Mouse (Mus musculus) hindbrain, embryonic 16.5 days (tissue): Measurements from ENCODE around the gene Ippk. TPM values are rescaled to one million over a fixed set of nuclear protein-coding genes. Genes with fewer than 3 reads are reported as not detected.

Experiments
- ATAC-seq: fragments of 200-750 bp; cut with Nextera tagmentation; 2 replicates; pipeline ENCODE4 v1.8.0; 2017; ENCODE audit warnings: moderate TSS enrichment, moderate library complexity
- H3K27ac ChIP-seq: fragments of 300-500 bp; sonication (generic); 2 replicates; pipeline ENCODE4 v1.5.1; 2014; ENCODE audit warnings: low read depth, mild to moderate bottlenecking, control low read depth, low read length, moderate library complexity
- H3K27me3 ChIP-seq: fragments of 300-500 bp; sonication (generic); replicated peaks from 2 replicates; pipeline ENCODE4 v1.6.1; 2014; ENCODE audit warnings: low read length; ENCODE audit not compliant: control insufficient read depth, insufficient read depth
- H3K36me3 ChIP-seq: fragments of 300-500 bp; sonication (generic); 2 replicates; pipeline ENCODE4 v1.6.1; 2014; ENCODE audit warnings: mild to moderate bottlenecking, low read length, moderate library complexity, mixed read lengths; ENCODE audit not compliant: control insufficient read depth, insufficient read depth
- H3K4me1 ChIP-seq: fragments of 300-500 bp; sonication (generic); 2 replicates; pipeline ENCODE4 v1.6.1; 2014; ENCODE audit warnings: low read depth, low read length; ENCODE audit not compliant: control insufficient read depth, insufficient read depth
- H3K4me2 ChIP-seq: fragments of 300-500 bp; sonication (generic); 2 replicates; pipeline ENCODE4 v1.6.1; 2014; ENCODE audit warnings: mild to moderate bottlenecking, low read length, control low read depth, moderate library complexity
- H3K4me3 ChIP-seq: fragments of 300-500 bp; sonication (generic); 2 replicates; pipeline ENCODE4 v1.5.1; 2014; ENCODE audit warnings: mild to moderate bottlenecking, low read length, control low read depth, moderate library complexity
- H3K9ac ChIP-seq: fragments of 300-500 bp; sonication (generic); 2 replicates; pipeline ENCODE4 v1.6.1; 2014; ENCODE audit warnings: low read depth, mild to moderate bottlenecking, control low read depth, low read length, moderate library complexity
- H3K9me3 ChIP-seq: fragments of 300-500 bp; sonication (generic); 2 replicates; pipeline ENCODE4 v1.6.1; 2014; ENCODE audit warnings: mild to moderate bottlenecking, low read length, moderate library complexity; ENCODE audit not compliant: control insufficient read depth
- WGBS: fragments of 180-500 bp; shearing (Covaris S2); extraction: QIAGEN DNeasy Blood & Tissue Kit; methylation state at CpG from one replicate; pipeline ENCODE4 v1.1.7; 2014; 5-methylcytosine and 5-hydroxymethylcytosine counted together
- polyA plus RNA-seq: library from polyadenylated mRNA; unstranded; fragments of >200 nt; fragmentation: Nextera tagmentation; extraction: Ambion mirVana; gene quantifications from 2 replicates; pipeline ENCODE4 v1.2.1, GENCODE M21; 2015

Ippk gene
- polyA plus RNA-seq, 1 experiment from 2014 or later: 13.6 TPM

DNA sequence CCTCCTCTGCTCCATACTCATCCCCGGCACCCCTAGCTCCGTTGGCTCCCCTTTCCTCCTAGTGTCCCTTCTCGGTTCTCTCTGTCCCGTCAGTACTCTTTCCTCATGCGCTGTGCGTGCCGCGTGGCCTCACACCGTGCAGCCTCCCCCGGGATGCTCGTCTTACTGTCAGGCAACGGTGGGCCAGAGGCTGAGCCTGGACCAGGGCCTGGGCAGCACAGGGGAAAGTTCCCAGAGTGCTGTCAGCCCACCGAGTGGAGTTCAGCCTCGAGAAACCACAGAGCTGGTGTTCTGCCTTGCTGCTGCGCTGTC, 513 bp downstream of the Ippk start:
- H3K4me2 ChIP-seq: peak overlapping the region; percentile 97
- peak overlapping the region; percentile 81 for H3K9ac ChIP-seq
- no peak for ATAC-seq
- H3K27me3 ChIP-seq: no peaks in the 10 kb centered on the region
- no peaks in the 10 kb centered on the region for H3K9me3 ChIP-seq
- H3K27ac ChIP-seq: peak overlapping the region; percentile 70
- H3K36me3 ChIP-seq: no peaks in the 10 kb centered on the region
- peak overlapping the region; percentile 76 for H3K4me3 ChIP-seq
- WGBS: under 1% methylated on average over 15 of the region's 15 CpGs
- peaks cover 18% of the 10 kb centered on the region for H3K4me1 ChIP-seq

DNA sequence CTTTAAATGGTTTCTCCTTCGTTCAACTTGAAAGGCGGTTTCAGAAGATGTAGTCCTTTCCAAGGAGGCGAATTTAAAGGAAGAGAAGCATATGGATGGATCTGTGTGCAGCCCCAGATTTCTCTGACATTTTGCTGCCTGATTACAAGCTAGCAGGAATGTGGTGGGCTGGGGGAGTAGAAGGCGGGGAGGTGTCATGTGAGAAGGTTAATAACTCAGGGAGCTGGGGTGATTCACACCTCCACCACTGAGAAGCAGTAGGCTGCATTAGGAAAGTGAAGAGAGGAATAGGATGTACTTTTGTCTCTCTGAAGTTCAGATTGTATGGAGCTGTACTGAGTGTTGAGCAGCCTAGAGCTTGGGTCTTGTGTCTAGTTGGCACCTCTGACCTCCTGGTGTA, 910 bp downstream of the Ippk start:
- H3K9me3 ChIP-seq: no peaks in the 10 kb centered on the region
- WGBS: 35% methylated on average over 4 of the region's 4 CpGs
- H3K4me3 ChIP-seq: peak overlapping the region; percentile 76
- H3K9ac ChIP-seq: peak overlapping the region; percentile 81
- peaks cover 18% of the 10 kb centered on the region for H3K4me1 ChIP-seq
- H3K36me3 ChIP-seq: no peaks in the 10 kb centered on the region
- H3K27ac ChIP-seq: no peak overlapping the region
- H3K27me3 ChIP-seq: no peaks in the 10 kb centered on the region
- peak overlapping the region; percentile 97 for H3K4me2 ChIP-seq
- ATAC-seq: no peak

DNA sequence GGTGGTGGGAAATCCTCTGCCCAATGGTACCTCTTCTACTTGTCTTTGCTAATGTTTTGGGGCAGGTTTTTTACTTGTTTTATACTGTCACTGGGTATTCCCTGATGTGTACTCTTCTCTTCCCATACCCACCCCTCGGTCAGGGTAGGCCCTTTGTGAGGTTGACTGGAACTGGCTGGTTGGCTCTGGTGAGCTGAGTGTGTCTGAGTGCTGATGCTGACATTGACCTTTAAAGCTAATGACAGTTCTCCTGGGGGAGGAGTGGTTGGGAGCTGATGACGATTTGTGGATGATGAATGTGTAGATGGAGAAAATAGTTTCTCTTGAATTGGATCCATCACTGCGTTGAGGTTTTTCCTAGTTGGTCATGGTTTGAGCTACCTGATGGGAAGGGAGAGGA, 5.7 kb downstream of the Ippk start:
- H3K27ac ChIP-seq: no peak overlapping the region
- no peaks in the 10 kb centered on the region for H3K27me3 ChIP-seq
- no peak overlapping the region for H3K4me2 ChIP-seq
- no peak overlapping the region for H3K4me3 ChIP-seq
- peaks cover 17% of the 10 kb centered on the region for H3K4me1 ChIP-seq
- no peak overlapping the region for H3K9ac ChIP-seq
- WGBS: 92% methylated on average over 3 of the region's 3 CpGs
- ATAC-seq: no peak
- no peaks in the 10 kb centered on the region for H3K9me3 ChIP-seq
- no peaks in the 10 kb centered on the region for H3K36me3 ChIP-seq

DNA sequence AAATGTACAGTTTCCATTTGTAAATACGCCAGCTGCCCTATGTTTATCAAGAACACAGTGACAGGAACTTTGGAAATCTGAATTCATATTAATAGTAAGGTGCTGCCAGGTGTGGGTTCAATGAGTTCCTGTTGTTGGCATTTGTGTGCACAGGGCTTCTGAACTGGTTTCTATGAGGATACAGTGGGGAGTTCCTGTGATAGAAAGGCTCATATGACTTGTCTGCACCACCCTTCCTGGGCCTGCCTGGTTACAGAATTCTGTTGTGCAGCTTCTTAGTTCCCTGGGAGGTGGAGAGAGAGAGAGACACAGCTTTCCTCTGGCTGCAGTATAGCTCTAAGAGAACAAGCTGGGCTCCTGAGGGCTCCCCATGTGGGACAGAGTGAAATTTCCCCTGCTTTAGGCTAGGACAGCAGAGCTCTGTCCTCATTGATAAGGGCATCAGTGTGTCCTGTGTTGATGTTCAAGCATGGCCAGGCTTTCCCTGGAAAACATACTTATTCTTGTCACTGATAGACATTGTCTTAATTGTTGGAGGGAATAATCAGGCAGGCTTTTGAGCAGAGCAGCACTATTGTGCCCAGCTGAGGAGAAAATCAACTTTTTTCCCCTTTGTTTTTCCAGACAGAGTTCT, 7.1 kb downstream of the Ippk start:
- no peaks in the 10 kb centered on the region for H3K9me3 ChIP-seq
- no peak overlapping the region for H3K4me3 ChIP-seq
- no peak overlapping the region for H3K27ac ChIP-seq
- H3K4me1 ChIP-seq: peaks cover 3% of the 10 kb centered on the region; the same call in 1 of the 2 replicates
- no peaks in the 10 kb centered on the region for H3K27me3 ChIP-seq
- 95% methylated on average over 1 of the region's 1 CpGs for WGBS
- no peak overlapping the region for H3K9ac ChIP-seq
- ATAC-seq: no peak
- H3K4me2 ChIP-seq: no peak overlapping the region
- H3K36me3 ChIP-seq: peaks cover 5% of the 10 kb centered on the region; the same call in 1 of the 2 replicates

DNA sequence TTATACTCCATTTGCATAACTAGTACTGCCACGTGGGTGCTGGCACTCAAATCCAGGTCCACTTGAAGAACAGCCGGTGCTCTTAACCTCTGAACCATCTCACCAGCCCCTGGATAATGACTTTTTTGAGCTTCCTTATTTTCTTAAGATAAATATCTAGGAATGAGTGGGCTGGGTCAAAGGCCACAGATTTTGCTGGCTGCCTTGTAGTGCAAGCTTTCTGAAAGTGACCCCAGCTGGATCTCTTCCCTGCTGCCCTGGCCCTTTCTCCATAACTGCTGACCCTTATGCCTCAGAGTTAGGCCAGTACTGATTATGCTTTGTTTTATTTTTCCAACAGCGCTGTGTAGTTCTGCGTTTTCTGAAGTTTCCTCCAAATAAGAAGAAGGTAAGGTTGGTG, 9.5 kb downstream of the Ippk start:
- H3K27me3 ChIP-seq: no peaks in the 10 kb centered on the region
- 77% methylated on average over 4 of the region's 4 CpGs for WGBS
- H3K4me3 ChIP-seq: no peak overlapping the region
- no peak overlapping the region for H3K9ac ChIP-seq
- H3K4me1 ChIP-seq: no peaks in the 10 kb centered on the region; the same call in 1 of the 2 replicates
- peaks cover 13% of the 10 kb centered on the region for H3K36me3 ChIP-seq
- no peak overlapping the region for H3K27ac ChIP-seq
- no peak overlapping the region for H3K4me2 ChIP-seq
- no peaks in the 10 kb centered on the region for H3K9me3 ChIP-seq
- ATAC-seq: no peak

DNA sequence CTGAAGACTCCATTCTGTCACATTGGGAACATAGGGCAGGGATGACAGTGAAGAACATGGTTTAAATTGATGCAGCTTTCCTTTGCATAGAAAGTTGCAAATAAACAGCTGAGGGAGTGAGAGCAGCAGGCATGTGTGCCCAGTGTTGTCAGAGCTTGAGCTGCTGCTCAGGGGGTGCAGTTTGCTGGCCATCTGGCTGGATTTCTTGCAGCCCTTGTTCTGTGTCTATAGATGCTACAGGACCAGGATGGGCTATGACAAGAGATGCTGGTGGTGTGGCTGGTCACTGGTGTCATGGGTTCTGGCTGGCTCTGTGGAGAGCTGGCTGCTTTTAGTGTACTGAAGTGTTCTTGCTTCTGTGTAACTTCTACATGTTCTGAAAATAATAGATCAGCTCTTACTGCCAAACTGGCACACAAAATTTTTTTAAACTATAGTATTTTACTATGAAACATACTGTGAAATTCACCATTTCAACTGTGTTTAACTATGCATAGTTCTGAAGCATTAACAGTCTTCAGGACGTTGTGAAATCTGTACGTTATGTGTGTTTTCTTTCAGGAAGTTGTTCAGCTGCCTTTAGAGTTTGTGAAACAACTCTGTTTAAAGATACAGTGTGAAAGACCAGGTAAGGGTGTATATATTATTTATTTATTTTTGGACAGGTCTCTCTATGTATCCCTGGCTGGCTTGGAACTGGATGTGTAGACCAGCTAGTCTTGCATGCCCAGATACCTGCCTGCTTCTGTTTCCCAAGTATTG, 12.4 kb downstream of the Ippk start:
- H3K9me3 ChIP-seq: no peaks in the 10 kb centered on the region
- H3K27me3 ChIP-seq: no peaks in the 10 kb centered on the region
- ATAC-seq: no peak
- no peaks in the 10 kb centered on the region; the same call in 1 of the 2 replicates for H3K4me1 ChIP-seq
- H3K9ac ChIP-seq: no peak overlapping the region
- peaks cover 27% of the 10 kb centered on the region for H3K36me3 ChIP-seq
- H3K4me2 ChIP-seq: no peak overlapping the region
- no peak overlapping the region for H3K4me3 ChIP-seq
- 95% methylated on average over 2 of the region's 2 CpGs for WGBS
- H3K27ac ChIP-seq: no peak overlapping the region

DNA sequence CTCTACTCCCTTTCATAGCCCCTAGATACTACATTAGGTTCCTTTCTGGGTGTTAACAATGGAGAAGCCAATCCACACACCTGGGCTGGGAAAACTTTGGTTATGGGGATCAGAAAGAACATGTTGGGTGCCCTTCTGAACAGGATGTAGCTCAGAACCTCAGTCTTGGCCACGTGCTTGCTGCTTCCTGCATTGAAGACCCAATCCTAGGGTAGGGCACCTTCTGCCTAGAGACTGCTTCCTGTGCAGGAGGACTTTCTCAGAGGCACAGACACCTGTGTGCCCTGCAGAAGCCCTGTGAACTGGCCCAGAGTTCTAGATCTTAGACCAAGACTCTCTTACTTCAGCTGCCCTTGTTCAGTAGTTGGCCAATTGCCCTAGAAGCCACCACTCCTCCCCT, 14.7 kb downstream of the Ippk start:
- H3K9ac ChIP-seq: no peak overlapping the region
- H3K9me3 ChIP-seq: no peaks in the 10 kb centered on the region
- no peaks in the 10 kb centered on the region; the same call in 1 of the 2 replicates for H3K4me1 ChIP-seq
- no peak overlapping the region for H3K27ac ChIP-seq
- H3K36me3 ChIP-seq: peaks cover 29% of the 10 kb centered on the region
- H3K4me3 ChIP-seq: no peak overlapping the region
- ATAC-seq: no peak
- H3K4me2 ChIP-seq: no peak overlapping the region
- 100% methylated on average over 1 of the region's 1 CpGs for WGBS
- H3K27me3 ChIP-seq: no peaks in the 10 kb centered on the region

DNA sequence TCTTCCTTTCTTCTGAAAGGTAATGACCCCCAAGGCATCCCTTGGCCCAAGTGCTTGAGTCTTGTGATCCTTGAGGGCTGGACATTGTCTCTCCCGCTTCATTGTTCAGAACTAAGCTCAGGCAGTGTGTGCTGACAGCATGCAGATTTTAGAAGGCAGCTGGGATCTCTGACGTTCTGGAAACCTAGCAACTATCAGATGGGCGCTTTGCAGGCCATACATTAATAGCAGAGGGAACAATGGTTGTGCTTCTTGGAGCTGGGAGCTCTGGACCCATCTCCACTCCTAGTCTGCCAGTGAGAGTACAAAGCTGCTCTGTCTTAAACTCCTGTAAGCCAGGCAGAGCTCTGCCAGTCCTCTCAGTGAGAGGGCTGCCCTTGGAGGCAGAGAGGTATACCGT, 15.1 kb downstream of the Ippk start:
- H3K36me3 ChIP-seq: peaks cover 29% of the 10 kb centered on the region
- no peak overlapping the region for H3K4me3 ChIP-seq
- no peak overlapping the region for H3K27ac ChIP-seq
- WGBS: 71% methylated on average over 4 of the region's 4 CpGs
- H3K4me1 ChIP-seq: no peaks in the 10 kb centered on the region
- peak overlapping the region; percentile 35; the same call in 1 of the 2 replicates for H3K9ac ChIP-seq
- H3K4me2 ChIP-seq: no peak overlapping the region
- ATAC-seq: no peak
- H3K27me3 ChIP-seq: no peaks in the 10 kb centered on the region
- H3K9me3 ChIP-seq: no peaks in the 10 kb centered on the region

DNA sequence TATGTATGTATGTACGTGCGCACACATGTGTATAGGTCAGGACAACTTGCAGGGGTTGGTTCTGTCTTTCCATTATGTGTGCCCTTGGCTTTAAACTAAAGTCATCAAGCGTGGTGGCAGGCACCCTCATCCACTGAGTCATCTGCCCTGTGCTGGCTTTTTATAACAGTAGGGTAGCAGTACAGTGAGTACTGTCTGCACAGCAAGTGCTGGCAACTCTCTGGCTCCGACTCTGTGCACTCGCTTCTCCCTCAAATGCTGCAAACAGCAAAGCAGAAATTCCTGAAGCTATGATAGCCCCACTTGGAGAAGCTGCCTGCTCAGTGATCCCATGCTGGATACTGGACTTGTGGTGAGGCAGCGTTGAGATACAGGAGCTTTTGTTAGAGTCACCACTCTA, 23.4 kb downstream of the Ippk start:
- Histone ChIP-seq H3K4me2 (no peak overlapping the region), H3K4me1 (no peaks in the 10 kb centered on the region), H3K27ac (no peak overlapping the region), H3K27me3 (no peaks in the 10 kb centered on the region), H3K4me3 (no peak overlapping the region), H3K36me3 (peaks cover 7% of the 10 kb centered on the region; the same call in 1 of the 2 replicates), H3K9ac (no peak overlapping the region), H3K9me3 (no peaks in the 10 kb centered on the region)
- 98% methylated on average over 6 of the region's 6 CpGs for WGBS
- no peak for ATAC-seq
